Mouse (Mus musculus) hindbrain, embryonic 12.5 days (tissue): ENCODE measurements around the gene Phf5a. TPM values are rescaled to one million over a fixed set of nuclear protein-coding genes. Genes with fewer than 3 reads are reported as not detected.

Experiments used
- ATAC-seq: fragments of 200-750 bp; cut with Nextera tagmentation; 2 replicates; pipeline ENCODE4 v1.8.0; 2017; ENCODE audit warnings: moderate TSS enrichment; ENCODE audit not compliant: low FRiP score
- H3K27ac ChIP-seq: fragments of 300-500 bp; sonication (generic); 2 replicates; pipeline ENCODE4 v1.5.1; 2016; ENCODE audit warnings: mild to moderate bottlenecking
- H3K27me3 ChIP-seq: fragments of 300-500 bp; sonication (generic); 2 replicates; pipeline ENCODE4 v1.6.1; 2016; ENCODE audit warnings: mild to moderate bottlenecking
- H3K36me3 ChIP-seq: fragments of 300-500 bp; sonication (generic); 2 replicates; pipeline ENCODE4 v1.6.1; 2016; ENCODE audit warnings: mild to moderate bottlenecking
- H3K4me1 ChIP-seq: fragments of 300-500 bp; sonication (generic); 2 replicates; pipeline ENCODE4 v1.6.1; 2016
- H3K4me2 ChIP-seq: fragments of 300-500 bp; sonication (generic); replicated peaks from 2 replicates; pipeline ENCODE4 v1.6.1; 2016; ENCODE audit warnings: mild to moderate bottlenecking
- H3K4me3 ChIP-seq: fragments of 300-500 bp; sonication (generic); 2 replicates; pipeline ENCODE4 v1.5.1; 2016; ENCODE audit warnings: mild to moderate bottlenecking
- H3K9ac ChIP-seq: fragments of 300-500 bp; sonication (generic); 2 replicates; pipeline ENCODE4 v1.6.1; 2016; ENCODE audit warnings: mild to moderate bottlenecking, moderate library complexity
- H3K9me3 ChIP-seq: fragments of 300-500 bp; sonication (generic); replicated peaks from 2 replicates; pipeline ENCODE4 v1.6.1; 2016; ENCODE audit warnings: mild to moderate bottlenecking
- WGBS: fragments of 180-500 bp; shearing (Covaris S2); methylation state at CpG from one replicate; pipeline ENCODE4 v1.1.7; 2016; 5-methylcytosine and 5-hydroxymethylcytosine counted together
- polyA plus RNA-seq: library from polyadenylated mRNA; unstranded; fragments of >200 nt; fragmentation: Nextera tagmentation; extraction: Ambion mirVana; gene quantifications from 2 replicates; pipeline ENCODE4 v1.2.1, GENCODE M21; 2016

The Phf5a gene
- polyA plus RNA-seq, 1 experiment from 2014 or later, result 115 TPM

DNA sequence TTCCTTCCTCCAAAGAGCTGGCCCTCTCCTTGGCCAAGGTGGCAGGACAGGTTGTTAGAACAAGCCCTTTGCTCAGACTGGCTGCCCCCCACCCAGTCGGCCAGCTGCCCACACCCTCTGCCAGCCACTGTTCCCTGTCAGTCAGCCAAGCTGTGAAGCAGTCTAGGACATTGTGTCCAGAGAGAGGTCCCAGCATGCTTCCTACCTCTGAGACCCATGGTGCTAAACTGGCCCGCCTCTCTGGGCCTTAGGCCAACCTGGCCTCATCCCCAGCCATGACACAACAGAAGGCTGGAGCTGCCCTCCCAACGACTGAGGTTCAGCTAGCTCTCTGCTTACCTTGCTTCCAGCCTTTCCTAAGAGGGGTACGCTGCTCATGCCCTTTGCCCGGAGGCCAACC, 32.1 kb downstream of the Phf5a start:
- H3K4me1 ChIP-seq, result peaks cover 13% of the 10 kb centered on the region
- 64% methylated on average over 5 of the region's 5 CpGs for WGBS
- no peak overlapping the region for H3K4me3 ChIP-seq
- H3K27ac ChIP-seq, result no peak overlapping the region
- no peak overlapping the region; the same call in 1 of the 2 replicates for H3K9ac ChIP-seq
- no peaks in the 10 kb centered on the region for H3K9me3 ChIP-seq
- H3K36me3 ChIP-seq, result no peaks in the 10 kb centered on the region
- no peak overlapping the region for H3K4me2 ChIP-seq
- H3K27me3 ChIP-seq, result peaks cover 18% of the 10 kb centered on the region; the same call in 1 of the 2 replicates
- no peak for ATAC-seq

DNA sequence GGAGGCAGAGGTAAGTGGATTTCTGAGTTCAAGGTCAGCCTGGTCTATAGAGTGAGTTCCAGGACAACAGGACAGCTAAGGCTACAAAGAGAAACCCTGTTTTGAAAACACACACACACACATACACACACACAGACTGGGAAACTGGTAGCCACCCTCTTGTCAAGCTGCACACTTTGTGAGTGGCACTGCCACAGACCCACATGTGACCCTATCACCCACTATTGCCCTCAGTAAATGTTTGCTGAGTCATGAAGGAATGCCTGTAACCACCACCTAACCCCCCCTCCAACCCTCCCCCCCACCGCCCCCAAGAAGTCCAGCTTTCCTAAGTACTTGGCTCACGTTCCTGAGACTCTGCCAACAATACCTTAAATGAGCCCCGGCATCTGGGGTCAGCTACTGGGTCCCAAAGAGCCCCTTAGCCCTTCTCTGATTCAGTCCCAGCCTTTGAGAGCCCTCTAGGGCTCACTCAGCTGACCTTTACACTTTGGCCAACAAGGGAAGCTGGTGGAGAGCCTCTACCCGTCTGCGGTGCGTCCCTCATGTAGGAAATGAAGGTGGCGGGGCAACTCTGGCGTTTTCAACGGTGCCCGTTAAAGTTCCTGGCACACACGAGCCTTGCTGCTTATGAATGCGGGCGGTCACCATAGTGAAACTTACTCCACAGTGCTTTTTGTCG, 33.0 kb downstream of the Phf5a start:
- Histone ChIP-seq H3K27ac (no peak overlapping the region), H3K4me2 (no peak overlapping the region), H3K27me3 (peaks cover 18% of the 10 kb centered on the region; the same call in 1 of the 2 replicates), H3K4me3 (no peak overlapping the region), H3K9ac (no peak overlapping the region), H3K4me1 (peaks cover 13% of the 10 kb centered on the region), H3K36me3 (no peaks in the 10 kb centered on the region), H3K9me3 (no peaks in the 10 kb centered on the region)
- WGBS, result 70% methylated on average over 14 of the region's 14 CpGs
- no peak for ATAC-seq

DNA sequence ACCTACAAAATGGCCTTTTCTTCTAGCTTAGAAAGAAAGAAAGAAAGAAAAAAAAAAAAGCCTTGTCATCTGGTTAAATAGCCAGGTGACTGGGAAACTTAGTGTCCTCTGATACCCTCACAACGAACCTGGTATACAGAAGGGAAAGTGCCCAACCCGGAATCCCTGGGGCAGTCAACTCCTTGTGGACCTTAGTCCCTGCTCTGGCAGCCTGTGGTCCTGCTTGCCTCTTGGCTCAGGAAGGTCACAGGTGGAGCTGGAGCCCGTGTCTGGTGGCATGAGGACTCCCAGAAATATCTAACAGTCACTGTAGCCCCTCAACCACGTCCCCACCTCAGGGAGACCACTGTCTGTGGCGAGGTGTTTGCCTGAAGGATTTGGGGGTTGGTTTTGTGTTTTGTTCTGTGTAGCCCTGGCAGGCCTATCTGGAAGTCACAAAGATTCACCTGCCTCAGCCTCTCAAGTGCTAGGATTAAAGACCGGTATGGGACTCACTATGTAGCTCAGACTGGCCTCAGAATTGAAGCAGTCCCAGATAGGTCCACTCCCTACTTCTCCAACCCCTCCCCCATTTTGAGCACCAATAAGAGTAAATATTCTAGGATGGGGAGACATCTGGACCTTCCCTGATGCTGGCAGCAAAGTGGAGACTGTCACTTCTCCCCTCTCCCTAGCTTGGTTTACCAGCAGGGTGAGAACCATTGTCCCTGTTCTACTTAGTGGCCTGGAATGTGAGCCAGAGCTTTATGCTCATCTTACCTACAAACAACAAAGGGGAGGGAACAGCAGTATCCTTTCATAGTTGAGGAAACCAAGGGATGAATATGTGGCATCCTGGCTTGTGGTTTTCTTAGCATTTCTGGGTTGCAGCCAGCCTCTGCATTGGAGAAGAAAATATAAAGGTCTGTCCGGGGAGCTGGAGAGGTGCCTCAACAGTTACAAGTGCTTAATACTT, 34.5 kb downstream of the Phf5a start:
- no peak overlapping the region for H3K4me3 ChIP-seq
- no peak overlapping the region for H3K4me2 ChIP-seq
- H3K9ac ChIP-seq, result no peak overlapping the region
- H3K9me3 ChIP-seq, result no peaks in the 10 kb centered on the region
- peaks cover 18% of the 10 kb centered on the region; the same call in 1 of the 2 replicates for H3K27me3 ChIP-seq
- ATAC-seq, result no peak
- WGBS, result 57% methylated on average over 7 of the region's 7 CpGs
- no peaks in the 10 kb centered on the region for H3K36me3 ChIP-seq
- no peak overlapping the region for H3K27ac ChIP-seq
- peaks cover 13% of the 10 kb centered on the region for H3K4me1 ChIP-seq

DNA sequence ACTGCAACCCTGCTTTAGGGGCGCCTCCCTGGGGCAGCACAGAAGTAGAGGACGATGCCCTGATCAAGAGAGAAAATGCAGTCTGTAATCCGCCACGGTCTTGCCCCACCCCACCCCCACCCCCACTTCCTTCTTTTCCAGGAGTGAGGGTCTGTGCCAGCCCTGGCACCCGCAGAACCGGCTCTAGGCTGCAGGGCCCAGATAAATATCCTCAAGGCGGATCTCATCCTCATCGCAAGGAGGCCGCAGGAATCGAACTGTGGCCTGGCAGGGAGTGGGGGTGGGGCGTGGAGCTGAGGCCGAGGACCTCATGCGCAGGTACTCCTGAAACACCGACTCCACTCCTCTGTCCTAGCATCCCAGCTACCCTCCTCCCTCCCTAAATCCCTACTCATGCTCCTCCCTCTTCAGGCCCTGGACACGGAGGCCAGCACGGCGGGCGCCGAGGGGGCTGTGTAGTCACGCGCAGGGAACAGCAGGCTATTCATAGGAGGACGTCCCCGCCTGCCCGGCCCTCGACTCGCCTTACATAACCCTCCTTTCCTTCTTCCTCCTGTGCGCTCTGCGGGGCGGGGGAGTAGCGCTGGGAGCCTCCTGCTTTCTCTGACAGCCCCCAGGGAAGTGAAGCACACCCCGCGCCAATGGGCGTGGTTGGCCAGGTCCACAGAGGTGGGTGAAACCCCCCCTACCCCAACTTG, 35.4 kb downstream of the Phf5a start:
- 4% methylated on average over 33 of the region's 33 CpGs for WGBS
- Histone ChIP-seq H3K4me2 (peak overlapping the region; percentile 44), H3K9ac (peak overlapping the region; percentile 47), H3K4me1 (peaks cover 16% of the 10 kb centered on the region), H3K27me3 (peaks cover 18% of the 10 kb centered on the region; the same call in 1 of the 2 replicates), H3K9me3 (no peaks in the 10 kb centered on the region), H3K36me3 (no peaks in the 10 kb centered on the region), H3K27ac (no peak overlapping the region), H3K4me3 (peak overlapping the region; percentile 24)
- ATAC-seq, result peak; percentile 65

DNA sequence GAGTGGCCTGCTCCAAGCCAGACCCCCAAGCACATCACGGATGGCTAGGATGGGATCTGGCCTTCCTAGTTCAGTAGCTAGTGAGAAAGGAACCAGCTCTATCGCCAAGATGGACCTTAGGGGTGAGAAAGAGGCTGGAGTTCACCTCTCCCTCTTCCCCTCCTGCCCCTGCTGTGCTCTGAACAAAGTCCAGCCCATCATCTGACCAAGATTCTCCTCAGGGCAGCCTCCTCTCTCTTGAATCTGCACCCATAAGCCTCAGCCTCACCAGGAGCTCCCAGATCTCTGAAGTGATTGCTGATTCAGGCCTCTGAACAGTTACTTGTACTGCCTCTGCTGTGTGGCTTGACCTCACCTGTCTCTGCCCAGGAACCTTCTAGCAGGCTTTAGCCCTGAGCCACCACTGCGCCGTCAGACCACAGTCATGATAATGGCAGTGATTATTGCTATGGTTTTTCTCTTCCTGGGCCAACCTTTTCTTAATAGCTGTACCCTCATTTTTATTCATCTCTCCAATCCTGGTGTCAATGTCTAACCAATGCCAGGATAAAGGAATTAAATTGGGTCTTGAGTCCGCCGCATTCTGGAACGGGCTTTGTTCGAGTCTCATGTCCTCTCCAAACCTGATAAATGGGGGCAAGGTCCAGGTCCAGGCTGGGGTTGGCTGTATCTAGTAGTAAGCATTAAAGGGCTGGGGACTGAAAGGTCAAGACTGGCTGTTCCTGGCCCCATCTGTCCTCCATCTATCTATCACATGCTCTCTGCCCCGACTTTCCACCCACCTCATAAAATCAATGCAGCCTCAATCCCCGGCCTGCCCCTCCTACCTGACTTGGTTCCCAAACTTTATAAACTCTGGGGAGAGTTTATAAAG, 36.5 kb downstream of the Phf5a start:
- no peak overlapping the region for H3K4me3 ChIP-seq
- H3K9me3 ChIP-seq, result no peaks in the 10 kb centered on the region
- no peak for ATAC-seq
- peaks cover 19% of the 10 kb centered on the region for H3K4me1 ChIP-seq
- no peaks in the 10 kb centered on the region for H3K36me3 ChIP-seq
- peaks cover 18% of the 10 kb centered on the region; the same call in 1 of the 2 replicates for H3K27me3 ChIP-seq
- WGBS, result 68% methylated on average over 10 of the region's 10 CpGs
- H3K4me2 ChIP-seq, result no peak overlapping the region
- no peak overlapping the region for H3K9ac ChIP-seq
- H3K27ac ChIP-seq, result no peak overlapping the region

DNA sequence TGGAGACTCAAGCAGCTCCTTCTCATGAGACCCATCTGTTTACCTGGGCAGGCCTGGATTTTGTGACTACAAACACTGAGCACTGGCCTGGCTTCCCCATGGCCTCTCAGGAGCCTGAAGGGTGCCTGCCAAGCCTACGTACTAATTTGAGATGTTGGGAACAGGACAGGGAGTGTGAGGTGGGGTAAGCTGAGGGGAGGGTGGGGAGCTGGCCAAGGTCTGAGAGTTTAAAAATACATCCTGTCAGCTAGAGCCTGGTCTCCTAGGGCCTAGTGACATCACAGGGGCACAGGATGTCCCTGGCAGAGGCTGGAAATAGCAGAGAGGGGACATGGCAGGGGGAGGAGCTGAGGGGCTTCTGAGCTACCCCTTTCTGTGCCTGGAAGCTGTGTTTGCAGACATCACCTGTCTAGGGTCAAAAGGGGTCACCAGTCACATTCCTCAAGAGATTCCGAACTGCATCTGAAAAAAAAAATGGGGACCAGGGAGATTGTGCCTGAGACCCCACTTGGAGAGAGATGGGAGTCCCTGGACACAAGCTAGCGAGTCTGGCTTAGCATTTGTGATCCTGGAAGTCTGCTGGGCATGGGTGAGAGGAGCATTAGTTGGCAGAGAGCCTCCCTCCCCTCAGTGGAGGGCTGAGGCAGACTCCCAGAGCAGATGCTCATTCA, 37.4 kb downstream of the Phf5a start:
- H3K9ac ChIP-seq, result no peak overlapping the region; the same call in 1 of the 2 replicates

DNA sequence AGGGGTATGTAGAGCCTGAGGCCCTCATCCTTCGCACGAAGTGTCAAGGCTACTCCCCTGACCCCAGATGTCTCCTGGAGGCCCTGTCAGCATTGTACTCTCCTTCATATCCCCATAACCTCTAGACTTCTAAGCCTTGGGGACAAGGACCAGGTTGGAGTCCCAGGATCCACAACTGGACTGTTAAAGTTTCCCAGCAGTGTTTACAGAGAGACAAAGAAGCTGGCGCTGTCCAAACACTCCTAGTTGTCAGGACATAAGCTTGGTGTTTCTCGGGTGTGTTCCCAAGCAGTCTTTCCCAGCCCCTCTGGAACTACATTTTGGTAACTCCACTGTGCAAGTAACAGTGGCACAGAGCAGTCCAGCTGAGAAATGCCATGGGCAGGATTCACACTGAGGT, 38.2 kb downstream of the Phf5a start:
- Histone ChIP-seq H3K27me3 (peaks cover 18% of the 10 kb centered on the region; the same call in 1 of the 2 replicates), H3K9me3 (no peaks in the 10 kb centered on the region), H3K4me2 (no peak overlapping the region), H3K4me3 (no peak overlapping the region), H3K27ac (no peak overlapping the region), H3K4me1 (peaks cover 16% of the 10 kb centered on the region), H3K9ac (no peak overlapping the region), H3K36me3 (no peaks in the 10 kb centered on the region)
- ATAC-seq, result no peak
- WGBS, result 76% methylated on average over 4 of the region's 4 CpGs

More for the DNA sequence above, 37.4 kb downstream of the Phf5a start:
- Histone ChIP-seq H3K4me2 (no peak overlapping the region), H3K27me3 (peaks cover 18% of the 10 kb centered on the region; the same call in 1 of the 2 replicates), H3K9me3 (no peaks in the 10 kb centered on the region), H3K36me3 (no peaks in the 10 kb centered on the region), H3K27ac (no peak overlapping the region), H3K4me3 (no peak overlapping the region), H3K4me1 (peaks cover 16% of the 10 kb centered on the region)
- 53% methylated on average over 3 of the region's 3 CpGs for WGBS
- no peak for ATAC-seq

DNA sequence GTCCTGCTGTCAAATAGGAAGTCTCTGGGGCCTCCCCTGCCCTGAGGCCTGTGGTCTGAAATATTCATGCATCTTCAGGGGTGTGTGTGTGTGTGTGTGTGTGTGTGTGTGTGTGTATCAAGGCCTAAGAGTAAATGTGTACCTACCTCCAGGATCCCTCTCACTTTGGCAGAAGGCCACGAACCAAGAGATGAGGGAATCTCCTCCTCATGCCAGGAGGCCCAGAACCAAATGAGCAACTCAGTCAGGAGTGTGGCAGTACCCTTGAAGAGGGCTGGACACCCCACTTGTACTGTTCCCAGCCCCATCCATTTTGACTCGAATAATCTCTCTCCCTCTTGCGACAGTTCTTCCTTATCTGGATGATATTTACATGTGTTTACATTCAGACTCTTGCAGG, 39.5 kb downstream of the Phf5a start:
- peaks cover 16% of the 10 kb centered on the region for H3K4me1 ChIP-seq

DNA sequence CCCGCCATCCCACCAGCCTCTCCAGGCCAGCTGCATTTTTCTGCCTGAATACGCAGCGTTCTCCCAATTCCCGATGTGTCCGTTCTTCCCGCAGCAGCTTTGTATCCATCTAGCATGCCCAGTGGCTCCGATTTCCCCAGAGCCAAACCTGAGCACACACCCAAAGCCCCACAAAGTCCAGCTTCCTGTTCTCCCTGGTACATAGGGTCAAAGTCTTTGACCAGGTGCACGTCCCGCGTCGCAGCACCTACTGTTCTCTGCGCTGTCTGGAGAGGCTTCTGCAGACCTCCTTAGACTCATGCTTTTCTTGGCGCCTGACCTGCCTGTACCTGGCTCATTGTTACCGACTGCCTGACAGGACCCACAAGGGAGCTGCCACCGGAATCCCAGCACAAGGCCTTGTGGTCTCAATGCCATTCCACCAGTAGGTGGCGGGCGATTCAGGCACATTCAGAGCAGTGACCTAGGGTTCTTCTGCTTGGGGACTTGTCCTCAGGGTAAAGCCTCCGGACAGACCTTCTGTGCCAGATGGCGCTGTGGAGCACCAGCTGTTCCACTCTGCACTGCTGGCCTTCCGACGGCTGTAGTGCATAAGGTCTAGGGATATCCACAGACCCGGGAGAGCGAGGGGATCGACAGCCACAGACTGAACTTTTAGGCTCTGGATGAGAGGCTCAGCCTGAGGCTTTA, 40.4 kb downstream of the Phf5a start:
- ATAC-seq, result peak; percentile 88
- H3K9ac ChIP-seq, result peak overlapping the region; percentile 41
- H3K27ac ChIP-seq, result peak overlapping the region; percentile 52
- 16% methylated on average over 24 of the region's 24 CpGs for WGBS
- H3K36me3 ChIP-seq, result peaks cover 14% of the 10 kb centered on the region; the same call in 1 of the 2 replicates
- H3K9me3 ChIP-seq, result no peaks in the 10 kb centered on the region
- no peak overlapping the region for H3K4me3 ChIP-seq
- H3K4me2 ChIP-seq, result peak overlapping the region; percentile 15
- H3K4me1 ChIP-seq, result peaks cover 11% of the 10 kb centered on the region
- 0 out of 2 replicates have a peak, but pooled peaks cover 11% of the 10 kb centered on the region for H3K27me3 ChIP-seq

More for the DNA sequence above, 39.5 kb downstream of the Phf5a start:
- no peak overlapping the region for H3K4me3 ChIP-seq
- H3K27me3 ChIP-seq, result peaks cover 15% of the 10 kb centered on the region; the same call in 1 of the 2 replicates
- no peak overlapping the region for H3K9ac ChIP-seq
- H3K36me3 ChIP-seq, result 0 out of 2 replicates have a peak, but pooled peaks cover 5% of the 10 kb centered on the region
- ATAC-seq, result no peak
- no peak overlapping the region for H3K4me2 ChIP-seq
- 0 out of 2 replicates have a peak overlapping the region, but pooled peaks have one; percentile 30 for H3K27ac ChIP-seq
- H3K9me3 ChIP-seq, result no peaks in the 10 kb centered on the region
- WGBS, result 83% methylated on average over 3 of the region's 3 CpGs

DNA sequence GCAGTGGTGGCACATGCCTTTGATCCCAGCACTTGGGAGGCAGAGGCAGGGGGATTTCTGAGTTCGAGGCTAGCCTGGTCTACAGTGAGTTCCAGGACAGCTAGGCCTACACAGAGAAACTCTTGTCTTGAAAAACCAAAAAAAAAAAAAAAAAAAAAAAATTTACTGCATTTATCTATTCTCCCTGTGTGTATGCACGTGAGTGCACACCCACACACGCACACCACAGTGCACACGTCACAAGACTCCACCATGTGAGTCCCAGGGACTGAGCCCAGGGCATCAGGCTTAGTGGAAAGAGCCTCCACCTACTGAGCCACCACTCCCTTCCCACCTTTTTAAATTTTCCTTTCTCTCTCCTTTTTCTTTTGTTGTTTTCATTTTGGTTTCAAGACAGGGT, 41.2 kb downstream of the Phf5a start:
- H3K4me2 ChIP-seq, result no peak overlapping the region
- 84% methylated on average over 4 of the region's 4 CpGs for WGBS
- H3K36me3 ChIP-seq, result peaks cover 22% of the 10 kb centered on the region
- H3K27ac ChIP-seq, result no peak overlapping the region
- no peak overlapping the region for H3K9ac ChIP-seq
- H3K9me3 ChIP-seq, result no peaks in the 10 kb centered on the region
- 0 out of 2 replicates have a peak, but pooled peaks cover 3% of the 10 kb centered on the region for H3K27me3 ChIP-seq
- H3K4me1 ChIP-seq, result peaks cover 6% of the 10 kb centered on the region
- no peak for ATAC-seq
- no peak overlapping the region for H3K4me3 ChIP-seq
